Mouse (Mus musculus) hindbrain, embryonic 12.5 days (tissue): ENCODE measurements around the gene Olfr1309. TPM values are rescaled to one million over a fixed set of nuclear protein-coding genes. Genes with fewer than 3 reads are reported as not detected.
"Not testable (repeated sequence)": the region's sequence is repeated elsewhere in the genome, so short reads cannot be mapped to it uniquely, and the experiment has no call there.

Experiments used
- ATAC-seq: fragments of 200-750 bp; cut with Nextera tagmentation; 2 replicates; pipeline ENCODE4 v1.8.0; 2017; ENCODE audit warnings: moderate TSS enrichment; ENCODE audit not compliant: low FRiP score
- H3K27ac ChIP-seq: fragments of 300-500 bp; sonication (generic); 2 replicates; pipeline ENCODE4 v1.5.1; 2016; ENCODE audit warnings: mild to moderate bottlenecking
- H3K27me3 ChIP-seq: fragments of 300-500 bp; sonication (generic); 2 replicates; pipeline ENCODE4 v1.6.1; 2016; ENCODE audit warnings: mild to moderate bottlenecking
- H3K36me3 ChIP-seq: fragments of 300-500 bp; sonication (generic); 2 replicates; pipeline ENCODE4 v1.6.1; 2016; ENCODE audit warnings: mild to moderate bottlenecking
- H3K4me1 ChIP-seq: fragments of 300-500 bp; sonication (generic); 2 replicates; pipeline ENCODE4 v1.6.1; 2016
- H3K4me2 ChIP-seq: fragments of 300-500 bp; sonication (generic); replicated peaks from 2 replicates; pipeline ENCODE4 v1.6.1; 2016; ENCODE audit warnings: mild to moderate bottlenecking
- H3K4me3 ChIP-seq: fragments of 300-500 bp; sonication (generic); 2 replicates; pipeline ENCODE4 v1.5.1; 2016; ENCODE audit warnings: mild to moderate bottlenecking
- H3K9ac ChIP-seq: fragments of 300-500 bp; sonication (generic); 2 replicates; pipeline ENCODE4 v1.6.1; 2016; ENCODE audit warnings: mild to moderate bottlenecking, moderate library complexity
- H3K9me3 ChIP-seq: fragments of 300-500 bp; sonication (generic); replicated peaks from 2 replicates; pipeline ENCODE4 v1.6.1; 2016; ENCODE audit warnings: mild to moderate bottlenecking
- WGBS: fragments of 180-500 bp; shearing (Covaris S2); methylation state at CpG from one replicate; pipeline ENCODE4 v1.1.7; 2016; 5-methylcytosine and 5-hydroxymethylcytosine counted together
- polyA plus RNA-seq: library from polyadenylated mRNA; unstranded; fragments of >200 nt; fragmentation: Nextera tagmentation; extraction: Ambion mirVana; gene quantifications from 2 replicates; pipeline ENCODE4 v1.2.1, GENCODE M21; 2016

Olfr1309 gene
- not detected in 2 replicates for polyA plus RNA-seq

DNA sequence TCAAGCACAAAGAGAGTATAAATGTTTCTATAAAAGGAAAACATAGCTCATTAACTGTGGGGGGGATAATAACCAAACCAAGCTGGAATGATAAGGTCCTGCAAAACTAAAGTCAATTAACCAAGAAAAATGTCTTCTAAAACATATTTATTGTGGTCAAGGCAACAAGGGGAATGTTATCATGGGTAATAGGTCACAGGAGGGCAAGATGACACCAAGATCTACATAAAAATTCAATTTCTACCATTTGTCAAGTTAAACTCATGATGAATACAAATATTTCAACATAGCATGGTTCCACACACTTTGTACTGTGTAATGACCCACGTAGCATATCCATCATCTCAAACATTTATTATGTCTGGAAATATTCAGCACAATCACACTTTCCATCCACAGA is at the start of gene Olfr1309:
Gene Olfr1309, minus strand, starts transcription at position 101 of the 400 bp plus-strand sequence.
- WGBS, result 68% methylated on average over 1 of the region's 1 CpGs
- H3K27ac ChIP-seq, result no peak within 1 kb of the TSS
- H3K4me3 ChIP-seq, result no peak within 1 kb of the TSS
- H3K27me3 ChIP-seq, result no peaks in the 10 kb centered on the region
- H3K4me2 ChIP-seq, result no peak within 1 kb of the TSS
- no peaks in the 10 kb centered on the region for H3K4me1 ChIP-seq
- H3K36me3 ChIP-seq, result no peaks in the 10 kb centered on the region
- no peak within 1 kb of the TSS for H3K9ac ChIP-seq
- H3K9me3 ChIP-seq, result no peaks in the 10 kb centered on the region
- no peak for ATAC-seq

DNA sequence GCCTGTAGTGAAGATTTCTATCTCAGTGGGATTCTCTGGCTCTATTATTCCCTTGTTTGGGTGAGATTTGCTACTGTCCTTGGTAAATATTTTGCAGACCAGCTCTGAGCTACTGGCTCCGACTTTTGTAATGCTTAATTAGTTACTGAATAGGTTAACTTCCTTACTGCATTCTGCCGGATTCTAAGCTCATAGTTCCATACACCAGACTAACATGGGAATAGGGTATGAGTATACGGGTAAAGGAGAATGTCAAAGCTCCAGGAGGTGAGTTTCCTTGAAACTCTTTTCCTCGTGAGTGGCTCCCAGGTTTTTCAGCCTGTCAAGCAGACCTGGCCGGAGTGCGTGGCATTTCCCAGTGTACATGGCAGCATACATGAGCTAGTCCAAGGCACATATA is 36.9 kb upstream of the Olfr1309 start:
- not testable (repeated sequence) for H3K4me3 ChIP-seq, H3K9me3 ChIP-seq, ATAC-seq, H3K27me3 ChIP-seq, H3K36me3 ChIP-seq, H3K4me2 ChIP-seq, H3K9ac ChIP-seq, H3K4me1 ChIP-seq, H3K27ac ChIP-seq
- 47% methylated on average over 6 of the region's 6 CpGs for WGBS

DNA sequence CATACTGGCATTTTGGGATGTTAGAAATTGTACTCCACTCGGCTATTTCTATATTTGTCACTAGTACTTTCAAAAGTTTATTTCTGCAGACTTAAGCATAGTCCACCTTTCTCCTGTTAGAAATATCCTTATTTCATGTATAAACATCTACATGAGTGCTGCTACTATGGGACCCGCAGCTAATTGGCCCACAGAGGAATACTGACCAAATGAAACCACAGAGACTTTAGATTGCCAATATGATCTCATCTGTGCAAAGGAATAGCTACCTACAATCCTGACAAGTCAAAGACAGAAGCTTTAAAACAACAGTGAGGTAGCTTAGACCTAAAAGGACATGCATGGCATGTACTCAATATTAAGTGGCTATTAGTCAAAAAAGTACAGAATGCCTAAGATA is 34.2 kb upstream of the Olfr1309 start, which contains the start of gene Olfr1311:
Gene Olfr1311, minus strand, starts transcription at position 101 of the 400 bp plus-strand sequence.
- H3K27ac ChIP-seq, result no peak within 1 kb of the TSS
- 83% methylated on average over 2 of the region's 2 CpGs for WGBS

DNA sequence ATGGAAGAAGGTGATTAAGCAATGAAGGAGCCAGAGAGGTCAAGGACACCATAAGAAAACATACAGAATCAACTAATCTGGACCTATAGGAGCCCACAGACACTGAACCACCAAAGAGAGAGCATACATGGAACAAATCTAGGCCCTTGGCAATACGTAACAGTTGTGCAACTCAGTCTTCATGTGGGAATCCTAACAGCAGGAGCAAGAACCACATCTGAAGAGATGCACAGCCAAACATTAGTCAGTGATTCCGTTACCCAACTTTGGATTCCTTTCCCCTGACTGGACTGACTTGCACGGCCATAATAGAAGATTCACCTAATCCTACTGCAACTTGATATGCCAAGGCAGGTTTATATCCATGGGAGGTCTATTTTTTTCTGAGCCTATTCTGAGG is 24.8 kb upstream of the Olfr1309 start:
- Histone ChIP-seq H3K9me3 (no peaks in the 10 kb centered on the region), H3K4me2 (no peak overlapping the region), H3K9ac (no peak overlapping the region), H3K27me3 (no peaks in the 10 kb centered on the region), H3K4me1 (no peaks in the 10 kb centered on the region), H3K36me3 (no peaks in the 10 kb centered on the region), H3K27ac (no peak overlapping the region), H3K4me3 (no peak overlapping the region)
- no peak for ATAC-seq
- WGBS, result 84% methylated on average over 3 of the region's 3 CpGs

More for the DNA sequence above, 34.2 kb upstream of the Olfr1309 start, which contains the start of gene Olfr1311:
- Histone ChIP-seq H3K9me3 (no peaks in the 10 kb centered on the region), H3K36me3 (no peaks in the 10 kb centered on the region), H3K9ac (no peak within 1 kb of the TSS), H3K27me3 (no peaks in the 10 kb centered on the region), H3K4me1 (no peaks in the 10 kb centered on the region), H3K4me2 (no peak within 1 kb of the TSS), H3K4me3 (no peak within 1 kb of the TSS)
- no peak for ATAC-seq

DNA sequence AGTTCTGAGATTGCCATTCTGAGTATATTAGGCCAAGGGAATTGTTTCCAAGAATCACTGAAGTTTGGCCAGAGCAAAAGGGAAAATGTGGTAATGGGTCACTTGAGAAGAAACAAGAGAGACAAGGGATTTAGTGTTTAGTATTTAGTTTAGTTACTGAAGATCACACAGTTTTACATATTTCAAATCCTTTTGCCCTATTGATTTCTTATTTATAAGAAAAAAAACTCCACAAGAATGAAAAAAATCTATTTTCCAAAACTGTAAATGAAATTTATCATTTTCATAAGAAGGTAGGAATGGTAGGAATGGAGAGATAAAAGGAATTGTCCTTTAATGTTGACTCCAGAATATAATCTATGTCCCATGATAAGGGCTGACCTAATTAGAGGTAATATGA is 22.5 kb upstream of the Olfr1309 start, which contains the start of gene Olfr1310:
Gene Olfr1310, minus strand, starts transcription at position 101 of the 400 bp plus-strand sequence.
- H3K4me2 ChIP-seq, result no peak within 1 kb of the TSS
- H3K27ac ChIP-seq, result no peak within 1 kb of the TSS
- H3K36me3 ChIP-seq, result no peaks in the 10 kb centered on the region
- no peaks in the 10 kb centered on the region for H3K4me1 ChIP-seq
- H3K27me3 ChIP-seq, result no peaks in the 10 kb centered on the region
- no peak within 1 kb of the TSS for H3K9ac ChIP-seq
- no peak for ATAC-seq
- H3K9me3 ChIP-seq, result no peaks in the 10 kb centered on the region
- H3K4me3 ChIP-seq, result no peak within 1 kb of the TSS

DNA sequence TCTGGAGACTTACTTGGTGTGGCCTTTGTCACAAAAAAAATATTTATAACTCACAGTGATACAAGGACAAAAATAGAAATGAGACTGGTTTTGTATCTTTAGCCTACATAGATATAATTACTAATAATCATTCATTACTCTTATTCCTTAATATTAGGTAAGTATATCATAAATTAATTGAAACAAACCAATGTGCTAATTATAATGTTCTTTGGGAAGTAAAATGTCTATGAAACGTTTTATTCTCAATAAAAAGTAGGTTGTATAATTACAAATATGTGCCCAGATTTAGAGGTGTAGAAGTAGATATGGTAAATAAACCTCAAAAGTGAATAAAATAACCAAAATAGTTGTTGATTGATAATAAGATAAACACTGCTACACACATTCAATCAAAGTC is 25.2 kb downstream of the Olfr1309 start, which contains the start of gene Olfr1308:
Gene Olfr1308, minus strand, starts transcription at position 101 of the 400 bp plus-strand sequence.
- no peaks in the 10 kb centered on the region for H3K27me3 ChIP-seq
- H3K27ac ChIP-seq, result no peak within 1 kb of the TSS
- 61% methylated on average over 1 of the region's 1 CpGs for WGBS
- H3K9ac ChIP-seq, result no peak within 1 kb of the TSS
- H3K9me3 ChIP-seq, result no peaks in the 10 kb centered on the region
- no peaks in the 10 kb centered on the region for H3K4me1 ChIP-seq
- H3K4me2 ChIP-seq, result no peak within 1 kb of the TSS
- no peak for ATAC-seq
- H3K36me3 ChIP-seq, result no peaks in the 10 kb centered on the region
- H3K4me3 ChIP-seq, result no peak within 1 kb of the TSS

DNA sequence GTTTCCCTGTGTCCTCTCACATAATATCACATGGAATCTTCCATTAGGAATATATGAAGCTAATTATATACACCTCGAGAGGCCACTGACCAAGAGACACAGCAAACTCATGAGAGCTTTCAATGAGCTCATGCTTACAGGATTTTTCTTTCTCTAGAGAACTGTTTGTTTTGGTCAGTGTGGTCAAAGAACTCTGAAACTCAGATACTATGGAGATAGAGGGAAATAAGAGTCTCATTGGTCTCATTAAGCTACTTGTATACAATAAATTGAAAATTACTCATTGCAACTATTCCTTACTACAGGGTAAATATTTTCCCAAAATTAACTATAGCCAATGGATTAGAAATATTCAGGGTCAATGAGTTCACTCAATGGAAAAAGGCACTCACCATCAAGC is 40.7 kb downstream of the Olfr1309 start, which contains the start of gene Olfr1307:
Gene Olfr1307, minus strand, starts transcription at position 101 of the 400 bp plus-strand sequence.
- H3K27me3 ChIP-seq, result no peaks in the 10 kb centered on the region
- ATAC-seq, result no peak

More for the DNA sequence above, 40.7 kb downstream of the Olfr1309 start, which contains the start of gene Olfr1307:
- H3K9ac ChIP-seq, result no peak within 1 kb of the TSS
- H3K4me2 ChIP-seq, result no peak within 1 kb of the TSS
- no peak within 1 kb of the TSS for H3K4me3 ChIP-seq
- H3K4me1 ChIP-seq, result no peaks in the 10 kb centered on the region
- no peak within 1 kb of the TSS for H3K27ac ChIP-seq
- no peaks in the 10 kb centered on the region for H3K9me3 ChIP-seq
- no peaks in the 10 kb centered on the region for H3K36me3 ChIP-seq
- 91% methylated on average over 1 of the region's 1 CpGs for WGBS

Other genes with a start within 250 kb of the Olfr1309 start
- gene Olfr1301, start 239.3 kb downstream of the Olfr1309 start, polyA plus RNA-seq, result not detected in 2 replicates
- not detected in 2 replicates for gene Olfr1302, start 212.9 kb downstream of the Olfr1309 start, polyA plus RNA-seq
- gene Olfr1303, start 169.9 kb downstream of the Olfr1309 start, polyA plus RNA-seq, result not detected in 2 replicates
- gene Olfr1305, start 113.1 kb downstream of the Olfr1309 start, polyA plus RNA-seq, result not detected in 2 replicates
- not detected in 2 replicates for gene Olfr1306, start 74.0 kb downstream of the Olfr1309 start, polyA plus RNA-seq
- 0.01 TPM in 2 replicates for gene Olfr1307, start 40.8 kb downstream of the Olfr1309 start, polyA plus RNA-seq
- not detected in 2 replicates for gene Olfr1308, start 25.3 kb downstream of the Olfr1309 start, polyA plus RNA-seq
- gene Olfr1310, start 22.4 kb upstream of the Olfr1309 start, polyA plus RNA-seq, result not detected in 2 replicates
- gene Olfr1311, start 34.1 kb upstream of the Olfr1309 start, polyA plus RNA-seq, result not detected in 2 replicates
- gene Olfr1312, start 60.0 kb upstream of the Olfr1309 start, polyA plus RNA-seq, result not detected in 2 replicates
- gene Olfr1313, start 87.6 kb upstream of the Olfr1309 start, polyA plus RNA-seq, result not detected in 2 replicates
- not detected in 2 replicates for gene Olfr1314, start 106.5 kb upstream of the Olfr1309 start, polyA plus RNA-seq
- not detected in 2 replicates for gene Olfr1315-ps1, start 125.2 kb upstream of the Olfr1309 start, polyA plus RNA-seq
- not detected in 2 replicates for gene Olfr1316, start 144.7 kb upstream of the Olfr1309 start, polyA plus RNA-seq
- gene Olfr1317, start 150.0 kb upstream of the Olfr1309 start, polyA plus RNA-seq, result not detected in 2 replicates
- not detected in 2 replicates for gene Olfr1318, start 163.9 kb upstream of the Olfr1309 start, polyA plus RNA-seq
- 12.1 and 15.5 TPM in 2 replicates for gene Lpcat4, start 249.2 kb upstream of the Olfr1309 start, polyA plus RNA-seq